Mouse (Mus musculus): ENCODE results near the gene Clip1.

GRCm38 (mm10) chr5:123679106-123679505 is 5.3 kb downstream of the Clip1 start:
- TF ChIP-seq CTCF (conservative IDR thresholded peaks at IDR 0.05; ENCODE audit: low read length) (no peak), POU5F1 (IDR thresholded peaks at IDR 0.05; ENCODE audit: borderline replicate concordance, low read length) (no peak), NANOG (IDR thresholded peaks at IDR 0.05; ENCODE audit: borderline replicate concordance, low read length) (no peak)

All from E14TG2a.4 (cell line).